Mouse (Mus musculus): ENCODE results near the gene Ppp2r5e.

Ppp2r5e gene

DNA sequence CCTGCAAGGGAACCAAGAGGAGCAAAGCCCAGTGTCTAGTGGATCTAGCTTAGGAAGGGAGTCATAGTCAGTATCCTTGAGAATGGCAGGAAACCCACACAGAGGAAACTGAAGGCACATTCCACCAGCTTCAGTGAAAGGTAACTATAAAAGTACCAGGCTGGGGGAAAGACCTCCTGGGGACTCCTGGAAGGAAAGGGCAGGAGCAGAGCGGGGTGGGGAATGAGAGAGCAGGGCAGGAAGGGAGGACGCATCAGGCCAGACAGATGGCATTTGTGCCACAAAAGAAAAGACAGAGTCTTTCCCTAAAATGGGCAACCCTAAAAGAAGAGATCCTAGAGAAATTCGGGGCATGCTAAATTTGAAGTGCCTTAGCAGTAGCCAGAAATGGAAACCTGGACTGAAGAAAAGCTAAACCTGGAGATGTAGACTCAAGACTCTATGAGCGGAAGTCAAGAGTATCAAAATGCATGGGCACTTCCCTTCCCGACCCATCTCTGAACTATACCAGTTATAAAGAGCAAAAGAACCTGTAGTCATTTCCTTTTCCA, 55.3 kb downstream of the Ppp2r5e start:
- intact Hi-C loops (cut with DNase I), result no loop called here

DNA sequence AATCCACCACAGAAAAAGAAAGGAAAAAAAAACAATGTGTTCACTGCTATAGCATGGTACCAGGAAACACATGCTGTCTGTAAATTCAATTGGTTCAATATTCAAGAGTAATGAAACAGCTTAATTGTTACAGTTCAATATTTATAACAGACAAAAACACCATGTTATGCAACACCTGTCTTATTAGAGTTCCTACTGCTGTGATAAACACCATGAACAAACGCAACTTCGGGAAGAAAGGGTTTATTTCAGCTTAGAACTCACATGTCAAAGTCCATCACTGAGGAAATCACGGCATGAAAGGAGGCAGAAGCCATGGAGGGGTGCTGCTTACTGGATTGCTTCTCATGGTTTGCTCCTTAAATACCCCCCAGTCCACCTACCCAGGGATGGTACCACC, 56.8 kb downstream of the Ppp2r5e start:
- intact Hi-C loops (cut with DNase I), result no loop called here

DNA sequence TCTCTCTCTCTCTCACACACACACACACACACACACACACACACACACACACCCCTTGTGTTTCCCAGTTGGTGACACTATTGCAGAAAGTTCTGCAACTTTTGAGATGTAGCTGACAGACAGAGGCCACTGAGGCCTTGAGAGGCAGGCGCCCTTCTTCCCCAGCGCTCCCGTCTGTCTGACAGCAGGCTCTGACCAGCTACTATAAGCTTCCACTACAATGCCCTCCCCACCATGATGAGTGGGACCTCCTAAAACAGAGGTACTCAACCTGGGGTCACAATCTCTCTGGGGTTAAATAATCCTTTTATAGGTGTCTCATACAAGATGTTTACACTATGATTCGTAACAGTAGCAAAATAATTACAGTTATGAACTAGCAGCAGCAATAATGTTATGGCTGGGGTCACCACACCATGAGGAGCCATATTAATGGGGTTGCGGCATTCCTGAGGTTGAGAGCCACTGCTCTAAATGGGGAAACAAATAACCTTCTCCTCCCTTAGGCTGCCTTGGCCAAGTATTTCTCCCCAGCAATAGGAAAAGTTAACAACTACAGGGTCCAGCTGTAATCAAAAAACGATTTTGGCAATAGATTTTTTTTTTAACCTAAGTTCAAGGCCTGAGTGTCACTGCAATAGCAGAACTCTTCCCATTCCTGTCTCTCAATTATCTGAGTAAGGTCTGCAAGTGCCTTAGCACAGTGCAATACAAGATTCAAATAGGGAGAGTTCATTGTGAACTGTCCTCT, 58.2 kb downstream of the Ppp2r5e start:
- intact Hi-C loops (cut with DNase I), result no loop called here

DNA sequence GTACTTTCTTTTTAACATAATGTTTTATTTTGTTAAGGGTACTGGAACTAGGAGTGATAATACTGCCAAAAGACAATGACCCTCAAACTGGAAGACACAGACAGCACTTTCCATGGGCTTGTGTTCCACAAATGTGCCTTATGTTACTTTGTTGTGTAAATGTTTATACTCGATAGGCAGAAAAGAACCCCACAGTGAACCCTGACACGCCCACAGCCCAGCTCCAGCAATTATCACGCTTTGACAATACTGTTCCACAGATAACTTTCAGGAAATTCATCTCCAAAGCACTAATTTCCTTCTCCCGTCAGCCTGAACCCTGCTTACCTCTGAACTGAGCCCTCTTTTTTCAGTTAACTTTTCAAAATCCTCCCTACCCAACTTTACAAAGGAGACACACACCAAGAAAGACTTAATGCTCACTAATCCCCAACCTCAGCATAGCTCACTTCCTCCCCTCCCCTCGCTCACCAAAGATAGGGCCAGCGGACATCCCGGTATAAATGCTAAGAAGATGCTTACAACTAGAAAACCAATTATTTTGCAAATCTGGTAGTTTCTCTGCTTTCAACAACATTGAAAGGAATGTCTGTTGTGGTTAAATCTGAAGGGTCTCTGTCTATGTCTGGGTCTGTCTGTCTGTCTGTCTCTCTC, 58.9 kb downstream of the Ppp2r5e start:
- intact Hi-C loops (cut with DNase I), result no loop called here

DNA sequence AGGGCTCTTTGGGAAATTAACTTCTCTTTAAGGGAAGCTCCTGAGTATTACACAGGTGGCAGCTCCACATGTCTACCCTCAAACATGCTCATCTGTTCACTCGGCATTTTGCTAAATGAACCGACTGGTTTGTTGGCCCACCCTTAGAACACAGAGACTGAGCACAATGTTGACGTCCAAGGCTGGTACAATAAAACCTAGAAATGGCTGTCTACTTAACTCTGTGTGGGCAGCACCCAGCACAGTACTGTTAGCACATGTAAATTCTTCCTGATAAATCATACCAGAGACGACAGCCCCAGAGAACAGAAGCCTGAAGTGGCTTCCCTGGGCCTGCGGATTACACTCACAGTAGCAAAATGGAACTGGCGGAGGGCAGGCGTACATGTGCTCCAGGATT, 59.5 kb downstream of the Ppp2r5e start:
- intact Hi-C loops (cut with DNase I), result no loop called here

DNA sequence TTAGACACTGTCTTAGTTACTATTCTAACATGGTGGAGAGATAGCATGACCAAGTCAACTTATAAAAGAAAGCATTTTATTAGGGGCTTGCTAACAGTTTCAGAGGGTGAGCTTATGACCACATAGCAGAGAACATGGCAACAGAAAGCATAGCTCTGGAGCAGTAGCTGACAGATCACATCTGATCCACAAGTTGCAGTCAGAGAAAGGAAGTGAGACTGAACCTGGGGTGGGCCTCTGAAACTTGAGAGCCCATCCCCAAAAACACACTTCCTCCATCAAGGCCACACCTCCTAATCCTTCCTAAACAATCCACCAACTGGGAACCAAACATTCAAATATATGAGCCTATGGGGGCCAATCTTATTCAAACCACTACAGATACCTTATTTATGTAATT, 62.9 kb downstream of the Ppp2r5e start:
- intact Hi-C loops (cut with DNase I), result no loop called here

DNA sequence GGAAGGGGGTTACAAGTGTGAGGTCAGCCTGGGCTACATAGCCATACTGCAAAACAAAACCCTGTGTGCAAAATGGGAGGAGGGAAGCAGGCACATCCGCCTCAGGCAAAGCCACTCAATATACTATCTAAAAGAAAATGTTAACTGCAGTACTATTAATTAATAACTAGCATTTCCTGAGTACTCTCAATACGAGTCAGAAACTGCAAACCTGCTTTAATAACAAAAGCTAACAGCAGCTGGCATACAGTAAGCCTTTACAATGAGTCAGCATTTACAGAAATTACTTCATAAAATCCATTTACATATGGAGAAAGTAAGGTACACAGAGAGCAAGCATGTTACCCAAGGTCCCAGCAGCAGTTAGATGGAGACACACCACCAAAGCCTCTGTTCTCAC, 64.2 kb downstream of the Ppp2r5e start:
- intact Hi-C loops (cut with DNase I), result no loop called here

DNA sequence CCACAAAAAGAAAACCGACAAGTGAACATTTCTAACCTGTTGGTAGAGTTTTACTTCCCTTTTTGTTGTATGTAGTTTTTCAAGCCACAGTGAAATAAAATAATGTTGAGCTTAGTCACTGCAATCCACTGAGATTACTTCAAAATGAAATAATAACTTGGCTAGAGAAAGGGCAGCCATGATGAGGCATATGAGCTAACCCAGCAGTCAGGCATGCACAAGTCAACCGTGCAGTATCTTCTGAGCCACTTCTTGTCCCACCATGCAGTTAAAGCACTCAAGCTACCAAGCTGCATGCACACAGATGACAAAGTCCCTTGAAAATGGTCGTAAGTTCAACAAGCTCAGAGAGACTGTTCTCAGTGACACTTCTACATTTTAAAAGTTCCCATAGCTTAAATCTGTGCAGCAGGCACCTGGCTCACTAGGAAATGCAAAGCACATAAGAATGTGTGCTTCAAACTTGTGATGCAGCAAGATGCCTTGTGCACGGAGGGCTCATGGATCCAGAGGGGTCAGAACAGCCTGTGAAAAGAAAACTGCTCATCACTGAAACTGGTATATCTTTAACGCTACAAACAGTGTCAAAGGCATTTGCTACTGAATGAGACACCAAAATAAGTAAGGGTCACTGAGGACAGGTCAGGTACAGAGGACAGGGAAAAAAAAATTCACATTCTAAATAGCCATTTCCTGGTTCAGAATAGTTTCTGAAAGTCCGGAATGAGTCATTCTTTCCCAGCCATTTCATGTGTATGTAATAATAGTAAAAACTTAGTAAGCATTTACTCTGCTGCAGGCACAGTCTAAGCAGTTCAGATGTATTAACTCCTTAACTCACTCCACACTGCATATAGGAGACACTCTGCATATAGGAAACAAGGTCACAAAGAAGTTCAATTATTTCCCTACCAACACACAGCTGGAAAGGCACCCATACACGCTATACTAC, 66.9 kb downstream of the Ppp2r5e start:
- intact Hi-C loops (cut with DNase I), result no loop called here

DNA sequence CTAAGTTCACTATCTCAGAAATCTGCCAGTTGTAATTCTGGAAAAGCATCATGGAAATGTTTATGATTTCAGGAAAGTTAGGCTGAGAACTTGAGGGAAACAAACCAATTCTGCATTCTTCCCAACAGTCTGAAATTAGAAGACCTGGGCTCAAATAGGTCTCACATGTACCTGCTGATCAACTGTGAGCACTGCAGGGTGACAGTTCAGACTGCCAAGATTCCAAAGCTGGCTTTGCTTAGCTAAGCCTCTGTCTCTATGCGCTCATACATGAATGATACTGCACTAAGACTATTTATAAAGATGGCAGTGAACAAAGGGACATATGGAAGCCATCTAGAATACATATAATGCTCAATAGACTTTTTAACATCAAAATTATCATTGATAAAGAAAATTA, 67.7 kb downstream of the Ppp2r5e start:
- intact Hi-C loops (cut with DNase I), result no loop called here

DNA sequence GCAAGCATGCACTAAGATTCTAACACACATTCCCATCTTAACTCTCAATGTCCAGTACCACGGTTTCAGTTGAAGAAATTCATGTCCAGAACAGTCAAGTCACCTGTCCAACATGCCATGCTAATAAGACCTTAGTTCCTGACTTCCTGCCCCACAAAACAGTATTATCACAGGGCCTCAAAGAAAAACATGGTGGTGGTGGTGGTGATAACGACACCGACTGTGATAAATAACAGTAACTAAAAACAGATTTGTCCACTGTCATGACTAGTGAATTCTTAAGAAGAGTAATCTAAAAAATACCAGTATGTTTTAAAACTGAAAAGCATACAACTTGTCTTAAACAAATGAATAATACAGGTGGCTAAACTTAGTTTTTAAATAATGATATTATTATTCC, 71.8 kb downstream of the Ppp2r5e start:
- intact Hi-C loops (cut with DNase I), result no loop called here

DNA sequence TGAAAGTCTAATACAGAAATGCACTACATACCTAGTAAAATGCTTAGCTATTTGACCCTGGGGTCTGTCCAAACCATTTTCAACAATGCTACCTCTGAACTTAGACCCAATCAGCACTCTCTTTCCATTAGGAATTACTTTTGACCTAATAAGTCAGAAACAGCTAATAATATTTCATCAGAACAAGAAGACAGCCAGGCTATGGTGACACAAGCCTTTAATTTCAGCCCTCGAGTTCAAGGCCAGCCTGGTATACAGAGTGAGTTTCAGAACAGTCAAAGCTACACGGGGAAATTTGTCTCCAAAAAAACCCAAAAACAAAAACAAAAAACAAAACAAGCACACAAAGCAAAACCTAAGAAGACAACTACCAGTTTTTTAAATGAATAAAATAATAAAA, 73.1 kb downstream of the Ppp2r5e start:
- intact Hi-C loops (cut with DNase I), result no loop called here

DNA sequence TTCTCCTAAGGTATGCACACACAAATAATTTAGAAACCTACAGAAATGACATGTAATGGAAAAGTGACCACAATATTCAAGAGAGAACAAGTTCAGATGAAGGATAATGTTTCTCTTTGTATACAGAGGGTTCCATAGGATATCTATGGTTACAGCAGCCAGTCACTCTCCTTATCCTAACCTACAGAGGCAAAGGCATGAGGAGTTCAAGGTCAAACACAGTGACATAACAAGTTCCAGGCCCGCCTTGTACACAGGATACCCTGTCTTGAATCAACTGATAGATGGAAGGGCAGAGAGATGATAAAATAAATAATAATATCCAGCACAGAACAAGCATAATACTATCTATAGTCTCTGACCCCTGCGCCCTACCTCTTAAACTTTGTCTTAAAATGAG, 73.7 kb downstream of the Ppp2r5e start:
- intact Hi-C loops (cut with DNase I), result no loop called here

DNA sequence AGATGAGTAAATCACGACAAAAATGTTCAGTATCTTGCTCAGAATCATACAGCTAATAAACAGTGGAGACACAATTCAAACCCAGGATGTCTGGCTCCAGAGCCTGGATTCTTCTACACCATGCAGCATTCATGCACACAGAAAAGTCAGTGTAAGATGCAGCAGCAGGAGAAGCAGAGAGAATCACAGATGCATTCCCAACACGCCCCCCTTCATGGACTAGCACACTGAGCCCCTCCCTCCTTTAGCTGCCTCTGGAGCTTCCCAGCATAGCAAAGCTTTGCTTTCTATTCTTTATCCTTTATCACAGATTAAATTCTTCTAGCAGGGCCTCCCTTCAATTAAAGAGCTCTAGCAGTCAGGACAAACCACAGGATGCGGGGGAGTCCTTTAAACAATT, 75.7 kb downstream of the Ppp2r5e start:
- intact Hi-C loops (cut with DNase I), result no loop called here

DNA sequence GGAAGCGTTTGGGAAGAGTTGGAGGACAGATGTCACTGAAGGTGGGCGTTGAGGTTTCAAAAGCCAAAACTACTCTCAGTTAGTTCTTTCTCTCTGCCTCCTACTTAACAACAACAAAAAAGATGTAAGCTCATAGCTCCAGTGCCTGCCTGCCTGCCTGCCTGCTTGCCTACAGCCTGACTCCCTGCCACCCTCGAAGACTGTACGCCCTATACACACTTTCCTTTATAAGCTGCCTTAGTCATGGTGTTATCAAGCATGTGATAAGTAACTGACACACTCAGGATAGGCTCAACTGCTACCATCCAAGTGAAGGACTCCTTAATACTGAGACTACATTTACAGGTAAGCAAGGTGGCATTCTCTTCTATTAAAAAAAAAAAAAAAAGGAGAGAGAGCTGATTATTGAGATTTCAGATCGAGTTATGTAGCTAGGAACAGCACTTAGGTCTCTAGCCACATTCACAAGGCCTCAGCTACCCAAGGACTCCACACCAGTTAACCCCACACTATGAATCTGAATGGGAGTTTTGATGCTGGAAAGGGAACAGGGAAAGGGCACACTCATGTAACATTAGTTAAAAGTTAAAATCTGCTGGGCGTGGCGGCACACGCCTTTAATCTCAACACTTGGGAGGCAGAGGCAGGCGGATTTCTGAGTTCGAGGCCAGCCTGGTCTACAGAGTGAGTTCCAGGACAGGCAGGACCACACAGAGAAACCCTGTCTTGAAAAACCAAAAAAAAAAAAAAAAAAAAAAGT, 76.7 kb downstream of the Ppp2r5e start:
- intact Hi-C loops (cut with DNase I), result no loop called here

DNA sequence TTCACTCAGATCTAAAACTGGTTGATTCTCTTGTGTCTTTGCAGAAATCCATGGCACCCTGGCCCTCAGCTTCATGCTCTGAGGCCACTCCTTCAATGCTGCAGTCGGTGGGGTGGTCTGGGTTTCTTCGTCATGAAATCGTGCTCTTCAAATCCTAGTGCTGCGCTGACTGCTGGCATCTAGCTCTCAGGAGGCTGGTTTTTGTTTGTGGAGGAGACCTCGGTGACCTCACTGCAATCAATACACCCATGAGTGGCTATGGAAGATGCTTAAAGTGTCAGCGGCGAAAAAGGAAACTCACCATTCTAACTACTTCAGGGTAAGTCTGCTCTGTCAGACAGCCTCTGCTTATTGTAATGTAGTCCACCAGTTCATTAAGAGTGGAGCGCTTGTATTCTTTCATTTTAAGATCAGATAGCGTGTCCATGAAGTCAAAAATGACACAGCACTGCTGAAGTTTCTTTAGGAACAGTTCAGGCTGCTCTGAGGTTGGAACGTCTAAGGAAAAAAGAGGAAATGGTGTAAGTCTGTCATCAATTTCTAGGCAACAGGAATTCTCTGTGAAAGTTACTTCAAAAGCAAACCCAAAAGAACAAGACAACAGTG, 80.6 kb downstream of the Ppp2r5e start:
- intact Hi-C loops (cut with DNase I), result no loop called here

DNA sequence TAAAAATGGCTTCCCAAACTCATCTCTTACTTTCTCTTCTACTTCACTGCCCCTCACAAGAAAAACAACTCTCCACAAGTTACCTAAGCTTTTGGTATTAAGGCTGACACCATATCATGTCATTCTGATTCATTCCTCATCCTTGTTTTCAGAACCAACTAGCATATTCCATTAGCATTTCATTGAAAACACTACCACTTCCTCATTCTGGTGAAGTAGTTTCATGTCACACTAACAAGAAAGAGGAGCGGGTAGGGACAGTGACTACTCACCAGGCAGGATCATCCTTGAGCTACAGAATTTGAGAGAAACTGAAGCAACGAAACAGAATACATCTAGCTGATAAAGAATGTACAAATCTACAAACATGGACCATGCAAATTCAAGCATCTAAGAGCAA, 84.5 kb downstream of the Ppp2r5e start:
- intact Hi-C loops (cut with DNase I), result no loop called here

DNA sequence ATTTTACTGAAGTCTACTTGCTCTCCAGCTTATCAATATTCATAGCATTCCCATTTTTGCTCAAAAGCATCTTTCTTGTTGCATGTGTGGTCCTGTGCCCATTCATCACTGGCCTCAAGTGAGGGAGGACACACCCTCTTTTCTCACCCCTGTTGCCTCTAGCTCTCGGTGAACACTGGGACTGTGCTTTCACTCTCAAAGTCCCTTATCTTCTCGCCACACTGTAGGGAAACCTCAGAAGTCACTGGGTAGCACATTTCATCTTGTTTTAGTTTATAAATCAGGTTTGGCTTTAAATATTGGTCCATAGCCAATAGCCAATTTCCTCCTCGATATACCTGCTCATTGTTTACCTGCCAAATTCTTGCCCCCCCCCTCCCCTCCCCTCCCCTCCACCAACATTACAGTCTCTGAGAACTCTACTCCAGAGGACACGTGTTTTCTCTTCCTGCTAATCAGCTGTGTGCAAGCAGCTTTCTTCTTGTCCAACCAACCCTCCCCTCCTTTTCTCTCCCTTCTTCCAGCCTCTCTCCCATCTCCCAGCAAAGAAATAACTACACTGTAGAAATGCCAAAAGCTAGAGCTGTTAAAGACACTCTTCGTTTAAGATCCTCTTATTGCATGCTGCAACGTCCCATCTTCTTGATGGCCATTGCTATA, 90.9 kb downstream of the Ppp2r5e start:
- intact Hi-C loops (cut with DNase I), result no loop called here

DNA sequence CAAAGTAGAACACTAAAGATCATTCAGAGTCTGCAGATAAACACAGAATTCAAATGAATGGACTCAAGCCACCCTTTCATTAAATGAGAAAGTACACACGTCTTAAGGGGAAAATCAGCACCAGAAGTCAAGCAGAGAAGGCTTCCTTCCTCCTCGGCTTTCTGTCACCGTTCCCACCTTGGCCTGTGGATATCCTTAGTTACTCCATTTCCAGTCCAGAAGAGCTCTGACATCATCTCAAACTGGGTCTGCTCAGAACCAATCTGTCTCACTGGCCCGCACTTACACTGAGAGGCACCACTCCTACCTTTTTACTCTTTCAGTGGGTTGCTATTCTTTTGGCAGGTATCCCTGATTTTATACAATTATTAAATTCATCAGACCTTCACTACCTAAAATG, 93.4 kb downstream of the Ppp2r5e start:
- intact Hi-C loops (cut with DNase I), result no loop called here

DNA sequence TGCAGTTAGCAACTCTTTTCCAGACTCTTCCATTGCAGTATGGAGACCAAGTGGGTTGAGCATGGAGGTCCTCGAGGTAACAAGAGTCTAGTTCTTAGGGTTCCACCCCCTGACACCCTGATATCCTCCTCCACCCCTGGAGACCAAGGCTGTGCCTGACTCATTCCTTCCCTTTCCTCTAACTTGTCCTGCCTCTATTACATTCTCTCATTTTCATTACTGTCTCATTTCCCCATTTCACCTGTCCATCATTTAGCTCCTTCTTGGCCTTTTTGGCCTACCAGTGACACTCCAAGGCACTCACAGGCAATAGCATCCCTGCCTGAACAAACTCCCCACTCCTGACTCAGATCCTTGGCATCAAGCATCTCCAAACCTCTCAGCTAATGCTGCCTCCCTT, 98.3 kb downstream of the Ppp2r5e start:
- intact Hi-C loops (cut with DNase I), result no loop called here

DNA sequence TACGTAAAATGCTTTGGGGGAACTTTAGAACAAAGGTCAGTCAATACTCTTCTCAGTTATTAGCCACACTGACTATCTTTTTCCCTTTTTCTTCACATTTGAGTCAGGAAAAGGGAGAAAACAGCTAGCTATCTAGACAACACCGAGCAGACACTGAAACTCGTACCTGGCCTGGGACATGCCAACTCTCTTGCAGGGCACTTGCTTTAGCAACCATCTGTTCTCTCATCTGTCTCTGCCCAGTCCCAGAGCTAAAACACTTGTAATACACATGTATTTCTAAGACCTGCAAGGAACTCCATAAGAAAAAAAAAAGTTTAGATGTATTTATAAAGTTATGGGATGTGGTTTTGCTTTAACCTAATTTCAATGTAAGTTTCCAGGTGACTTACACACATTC, 100.4 kb downstream of the Ppp2r5e start:
- intact Hi-C loops (cut with DNase I), result no loop called here
